14 mouse cellular contexts compared by ENCODE assay signal in genomic region chrX:56683521-56683920, GRCm38 (mm10). TPM values are rescaled to one million over a fixed set of nuclear protein-coding genes. Genes with fewer than 3 reads are reported as not detected.
DNase-seq lines count a peak whose midpoint lies in the region; ATAC-seq lines count a peak whose summit lies in the region.
"Had no signal": no experiment of that assay in that cellular context is flagged by ENCODE, and none has a peak within 500 bp of the region (broad histone marks: within the 10 kb centered on the region; RNA-seq: fewer than 3 reads in every experiment).

No protein-coding gene starts in this region.

- H3K4me3 ChIP-seq in heart, embryonic 11.5 days (ENCODE audit: low read depth, low read length), result no peak overlapping the region
- H3K4me3 ChIP-seq: left cerebral cortex, adult 2 months; limb, embryonic 15.5 days had no signal

- no peak overlapping the region for H3K27ac ChIP-seq in heart, embryonic 11.5 days (ENCODE audit: low read depth, low read length)
- H3K27ac ChIP-seq: left cerebral cortex, adult 2 months; limb, embryonic 15.5 days; macrophage had no signal

- WGBS in heart, embryonic 11.5 days (ENCODE audit: insufficient replicate concordance), result 86% methylated on average over 10 of the region's 10 CpGs

- peak; percentile 94 for DNase-seq in heart, adult 11 months
- peak; percentile 11 for DNase-seq in layer of hippocampus, adult 11-12 months (ENCODE audit: low spot score)
- DNase-seq in layer of hippocampus, adult 9-10 months (ENCODE audit: low spot score), result no peak
- peak; percentile 4 for DNase-seq in urinary bladder, postnatal 14 days (ENCODE audit: low spot score)
- DNase-seq in urinary bladder, postnatal 36 days (ENCODE audit: low spot score in 2 of 2), result no peak
- peak; percentile 38 for DNase-seq in skeletal muscle tissue, adult 2 months (ENCODE audit: low read depth, low spot score)
- DNase-seq in c-Kit-positive CD71-positive TER-119-positive erythroid progenitor cells, embryonic 14.5 days (ENCODE audit: low spot score), result no peak
- DNase-seq: adrenal gland, postnatal 36 days; cerebellum, adult 11 months; thymus, postnatal 36 days had no signal

- H3K4me2 ChIP-seq in heart, embryonic 11.5 days, result no peak overlapping the region
- H3K4me2 ChIP-seq: limb, embryonic 15.5 days had no signal

- H3K27me3 ChIP-seq in heart, embryonic 11.5 days (ENCODE audit: control insufficient read depth, insufficient read depth, low read length), result no peaks in the 10 kb centered on the region
- H3K27me3 ChIP-seq: limb, embryonic 15.5 days had no signal

- no peak overlapping the region for H3K9ac ChIP-seq in heart, embryonic 11.5 days (ENCODE audit: low read depth, low read length)
- H3K9ac ChIP-seq: limb, embryonic 15.5 days had no signal

- H3K4me1 ChIP-seq in heart, embryonic 11.5 days (ENCODE audit: control insufficient read depth, insufficient read depth, low read length), result 0 out of 2 replicates have a peak, but pooled peaks cover 2% of the 10 kb centered on the region

- no peaks in the 10 kb centered on the region for H3K9me3 ChIP-seq in heart, embryonic 11.5 days (replicated peaks; ENCODE audit: control insufficient read depth, low read length)
- H3K9me3 ChIP-seq: limb, embryonic 15.5 days had no signal

- ATAC-seq in heart, embryonic 11.5 days (replicated peaks; ENCODE audit: insufficient number of reproducible peaks, low FRiP score, low TSS enrichment), result no peak

- H3K36me3 ChIP-seq in heart, embryonic 11.5 days (ENCODE audit: control insufficient read depth, insufficient read depth, low read length), result no peaks in the 10 kb centered on the region
- H3K36me3 ChIP-seq: limb, embryonic 15.5 days had no signal

RNA-seq across cellular contexts. Expression of gene Fhl1, which starts 48.1 kb away (rescaled TPM):
- 135 and 137 TPM in 2 replicates for polyA plus RNA-seq in heart, embryonic 11.5 days (2014; fragmentation: Nextera tagmentation; extraction: Ambion mirVana)

Comparison
In these comparisons a context has a peak if more than half of its experiments do, and no peak if none do; other contexts are left out.
1. DNase-seq: peak in heart, adult 11 months (single experiment), layer of hippocampus, adult 11-12 months (single experiment), urinary bladder, postnatal 14 days (single experiment) and skeletal muscle tissue, adult 2 months (single experiment); none in layer of hippocampus, adult 9-10 months (single experiment), urinary bladder, postnatal 36 days (0 of 2) and c-Kit-positive CD71-positive TER-119-positive erythroid progenitor cells, embryonic 14.5 days (single experiment).